Mouse (Mus musculus) gastrocnemius, adult 2 months (tissue): ENCODE data around the gene Akap2. TPM values are rescaled to one million over a fixed set of nuclear protein-coding genes. Genes with fewer than 3 reads are reported as not detected.
A peak's percentile ranks its signal among the peaks of the same experiment; 100 is the strongest.

Experiments
- DNase-seq: peaks from one replicate; pipeline ENCODE4 v3.0.0; 2022
- H3K27ac ChIP-seq: fragments of 200-600 bp; 2 replicates; pipeline ENCODE4 v1.8.1; 2022; ENCODE audit warnings: mild to moderate bottlenecking
- H3K4me3 ChIP-seq: fragments of 200-600 bp; 2 replicates; pipeline ENCODE4 v1.8.1; 2022; ENCODE audit warnings: mild to moderate bottlenecking, moderate library complexity
- CTCF ChIP-seq: fragments of 200-600 bp; IDR thresholded peaks from 2 replicates; pipeline ENCODE4 v1.8.1; 2022; ENCODE audit warnings: antibody characterized with exemption, mild to moderate bottlenecking, moderate library complexity
- intact Hi-C: fragments of 180-260 bp; cut with DNase I; formaldehyde crosslinking; loops from one replicate; pipeline ENCODE4 v1.15.1; 2025
- total RNA-seq, 2 experiments: library from RNA; stranded (reverse); gene quantifications; 2 replicates each; pipeline ENCODE4 v1.2.3; 2021

Akap2 gene
- total RNA-seq, 2 experiments from 2014 or later, result 28.3 to 42.6 TPM

GRCm38 (mm10) chr4:57684676-57685215, 32.7 kb upstream of the Akap2 start:
- no peak for TF ChIP-seq CTCF
- Histone ChIP-seq H3K27ac (peak overlapping the region; percentile 77), H3K4me3 (peak overlapping the region; percentile 21; the same call in 1 of the 2 replicates)
- DNase-seq, result no peak
- intact Hi-C loops, result no loop called here

DNA sequence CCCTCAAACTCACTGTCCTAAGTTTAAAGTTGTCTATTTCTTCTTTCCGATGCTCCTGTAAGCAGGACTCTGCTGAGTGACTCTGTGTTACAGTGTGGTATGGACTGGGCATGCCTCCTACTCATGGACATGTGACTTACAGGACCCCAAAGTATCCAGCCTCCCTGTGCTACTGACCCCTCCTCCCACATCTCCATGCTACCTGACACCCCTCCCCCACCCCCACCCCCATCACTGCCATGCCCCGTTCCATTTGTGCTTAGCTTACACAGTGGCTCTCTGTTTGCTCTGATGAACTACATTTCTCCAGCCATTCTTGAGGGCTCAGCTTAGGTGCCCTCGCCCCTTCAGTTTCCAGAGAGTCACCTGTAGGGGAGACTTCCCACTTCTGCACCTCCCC, 30.7 kb upstream of the Akap2 start:
- no peak overlapping the region for H3K27ac ChIP-seq
- no peak for DNase-seq
- intact Hi-C loops, result no loop called here
- H3K4me3 ChIP-seq, result no peak overlapping the region
- TF ChIP-seq CTCF, result no peak

DNA sequence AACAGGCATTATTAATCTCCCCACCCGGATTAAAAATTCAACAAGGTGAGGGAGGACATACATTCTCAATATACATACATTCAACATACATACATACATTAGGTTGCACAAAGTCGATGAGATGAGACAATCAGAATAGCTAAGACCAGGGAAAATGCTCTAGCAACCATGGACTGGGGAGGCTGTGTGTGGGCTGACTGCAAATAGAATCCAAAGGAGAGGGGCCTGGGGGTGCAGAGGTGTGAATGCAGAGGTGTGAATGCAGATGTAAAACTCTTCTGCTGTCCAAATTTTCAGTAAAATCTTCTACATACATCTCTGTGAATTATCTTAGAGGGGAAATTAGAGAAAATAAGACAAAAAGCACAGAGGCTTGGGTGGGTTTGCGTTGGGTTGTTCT, 29.9 kb upstream of the Akap2 start:
- no peak for DNase-seq
- intact Hi-C loops, result no loop called here
- TF ChIP-seq CTCF, result no peak
- Histone ChIP-seq H3K4me3 (no peak overlapping the region), H3K27ac (peak overlapping the region; percentile 65)

DNA sequence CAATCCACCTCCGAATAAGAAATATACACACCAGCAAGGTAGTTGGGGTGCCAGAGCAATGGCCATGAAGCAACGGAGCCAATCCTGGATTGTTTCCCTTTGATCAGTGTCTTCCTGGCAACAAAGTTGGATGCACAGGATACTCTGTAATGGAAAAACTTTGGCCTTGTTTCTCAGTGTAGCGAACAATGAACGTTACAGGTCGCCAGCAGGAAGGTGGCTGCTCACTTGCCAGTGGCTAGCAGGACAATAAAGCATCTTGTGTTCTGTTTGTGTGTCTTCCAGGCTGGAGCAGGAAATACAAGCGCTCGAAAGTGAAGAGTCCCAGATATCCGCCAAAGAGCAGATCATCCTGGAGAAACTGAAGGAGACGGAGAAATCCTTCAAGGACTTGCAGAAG, 29.3 kb upstream of the Akap2 start:
- TF ChIP-seq CTCF, result no peak
- Histone ChIP-seq H3K27ac (peak overlapping the region; percentile 65), H3K4me3 (no peak overlapping the region)
- DNase-seq, result no peak
- intact Hi-C loops, result no loop called here

GRCm38 (mm10) chr4:57690001-57690400, 27.5 kb upstream of the Akap2 start:
- H3K27ac ChIP-seq, result peak overlapping the region; percentile 65
- H3K4me3 ChIP-seq, result no peak overlapping the region
- no peak for TF ChIP-seq CTCF
- no peak for DNase-seq
- intact Hi-C loops, result no loop called here

- DNase-seq, result no peak
- Histone ChIP-seq H3K4me3 (no peak overlapping the region), H3K27ac (peak overlapping the region; percentile 65; the same call in 1 of the 2 replicates)
- intact Hi-C loops, result no loop called here
- no peak for TF ChIP-seq CTCF
Observed at GRCm38 (mm10) chr4:57690805-57691204, 26.7 kb upstream of the Akap2 start.

DNA sequence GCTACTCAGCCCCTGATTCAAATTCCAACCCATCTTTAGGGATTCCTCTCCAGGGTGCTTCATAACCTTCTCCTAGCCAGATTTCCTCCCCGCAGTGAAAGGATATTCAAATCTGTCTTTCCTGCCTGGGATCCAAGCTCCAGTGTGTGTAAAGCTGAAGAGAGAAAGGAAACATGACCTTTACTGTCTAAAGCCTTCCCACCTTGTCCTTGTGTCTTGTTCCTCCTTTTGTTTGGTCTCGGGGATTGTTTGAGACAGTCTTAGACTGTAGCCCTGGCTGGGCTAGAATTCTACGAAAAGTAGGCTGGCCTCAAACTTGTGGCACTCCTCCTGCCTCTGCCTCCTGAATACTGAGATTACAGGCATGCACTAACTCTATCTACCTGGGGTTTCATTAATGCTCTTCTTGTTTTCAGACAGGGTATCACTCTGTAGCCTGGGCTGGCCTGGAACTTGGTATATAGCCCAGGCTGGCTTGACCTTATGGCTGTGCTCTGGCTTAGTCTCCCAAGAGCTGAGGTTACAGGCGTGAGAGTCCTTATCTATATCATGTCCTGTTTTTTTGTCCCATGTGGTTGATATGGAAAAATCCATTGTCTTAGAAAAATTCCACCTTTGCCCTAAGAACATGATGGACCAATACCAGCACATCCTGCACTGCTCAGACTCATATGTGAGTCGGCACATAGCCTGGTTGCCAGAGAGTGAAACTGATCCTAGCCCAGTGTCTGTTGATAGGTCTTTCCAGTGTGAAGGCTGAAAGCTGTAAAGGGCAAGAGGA, 22.9 kb upstream of the Akap2 start:
- no peak for TF ChIP-seq CTCF
- H3K4me3 ChIP-seq, result no peak overlapping the region
- peak overlapping the region; percentile 63 for H3K27ac ChIP-seq
- no peak for DNase-seq
- intact Hi-C loops, result no loop called here

DNA sequence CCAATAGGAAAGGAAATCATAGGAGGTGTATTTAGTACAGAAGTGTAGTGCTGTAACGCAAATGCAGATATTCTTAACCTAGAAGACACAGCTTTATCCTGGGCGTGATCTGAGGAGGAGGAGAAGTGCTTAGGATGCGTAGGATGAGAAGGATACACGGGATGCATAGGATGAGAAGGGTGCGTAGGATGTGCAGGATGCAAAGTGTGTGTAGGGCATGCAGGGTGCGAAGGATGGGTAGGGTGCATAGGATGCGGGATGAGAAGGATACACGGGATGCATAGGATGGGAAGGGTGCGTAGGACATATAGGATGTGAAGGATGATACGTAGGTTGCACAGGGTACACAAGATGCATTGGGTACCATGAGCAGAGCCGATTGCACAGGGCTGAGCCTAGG, 20.5 kb upstream of the Akap2 start:
- TF ChIP-seq CTCF, result no peak
- Histone ChIP-seq H3K4me3 (no peak overlapping the region), H3K27ac (no peak overlapping the region)
- intact Hi-C loops, result no loop called here
- DNase-seq, result no peak

GRCm38 (mm10) chr4:57697918-57698611, 19.4 kb upstream of the Akap2 start:
- Histone ChIP-seq H3K27ac (no peak overlapping the region), H3K4me3 (no peak overlapping the region)
- DNase-seq, result no peak
- no peak for TF ChIP-seq CTCF
- intact Hi-C loops, result no loop called here

- no peak for DNase-seq
- no peak overlapping the region for H3K4me3 ChIP-seq
- no peak overlapping the region for H3K27ac ChIP-seq
- TF ChIP-seq CTCF, result no peak
- intact Hi-C loops, result no loop called here
Observed at GRCm38 (mm10) chr4:57701576-57701975, 15.9 kb upstream of the Akap2 start.

- Histone ChIP-seq H3K4me3 (no peak overlapping the region), H3K27ac (no peak overlapping the region)
- no peak for TF ChIP-seq CTCF
- intact Hi-C loops, result no loop called here
- no peak for DNase-seq
Observed at GRCm38 (mm10) chr4:57703574-57704470, 13.6 kb upstream of the Akap2 start.

DNA sequence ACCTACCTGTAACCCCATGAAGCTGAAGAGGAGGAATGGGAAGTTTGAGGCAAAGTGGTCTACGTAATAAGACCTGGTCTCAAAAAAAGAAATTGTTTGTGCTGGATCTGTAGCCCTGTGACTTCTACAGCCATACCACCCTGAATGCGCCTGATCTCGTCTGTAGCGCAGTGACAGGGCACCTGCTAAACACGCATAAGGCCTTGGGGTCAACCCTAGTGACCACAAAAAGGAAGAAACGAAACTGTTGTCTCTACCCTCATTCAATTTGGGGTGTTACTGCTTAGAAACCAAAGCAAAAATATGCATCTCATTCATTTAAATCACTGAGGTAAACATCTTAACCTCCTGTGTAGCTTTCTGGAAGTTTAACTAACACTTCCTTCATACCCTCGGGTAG, 12.9 kb upstream of the Akap2 start:
- no peak for TF ChIP-seq CTCF
- no peak overlapping the region for H3K27ac ChIP-seq
- H3K4me3 ChIP-seq, result no peak overlapping the region
- no peak for DNase-seq
- intact Hi-C loops, result no loop called here

GRCm38 (mm10) chr4:57715849-57716248, 1.6 kb upstream of the Akap2 start:
- intact Hi-C loops, result no loop called here
- TF ChIP-seq CTCF, result no peak
- no peak overlapping the region for H3K27ac ChIP-seq
- no peak overlapping the region for H3K4me3 ChIP-seq
- DNase-seq, result no peak
